Mouse (Mus musculus) urinary bladder, postnatal 25 days (tissue): Measurements from ENCODE around the gene Egr4.

Experiments
- DNase-seq: peaks from one replicate; pipeline ENCODE4 v3.0.0; 2022; ENCODE audit warnings: low spot score

Egr4 gene

GRCm38 (mm10) chr6:85491606-85492005 is 21.8 kb downstream of the Egr4 start:
- no peak for DNase-seq

- no peak for DNase-seq
These were observed 23.1 kb downstream of the Egr4 start for GRCm38 (mm10) chr6:85490252-85490651.

- no peak for DNase-seq
These were observed 23.7 kb downstream of the Egr4 start for GRCm38 (mm10) chr6:85489717-85490116.

- DNase-seq = no peak
These were observed 24.9 kb downstream of the Egr4 start for GRCm38 (mm10) chr6:85488510-85488909.

GRCm38 (mm10) chr6:85485738-85486137 is 27.7 kb downstream of the Egr4 start:
- no peak for DNase-seq

- DNase-seq = no peak
These were observed 29.3 kb downstream of the Egr4 start for GRCm38 (mm10) chr6:85483843-85484721.

GRCm38 (mm10) chr6:85480685-85481084 is 32.7 kb downstream of the Egr4 start:
- no peak for DNase-seq

GRCm38 (mm10) chr6:85479979-85480378 is 33.4 kb downstream of the Egr4 start:
- DNase-seq = no peak

- no peak for DNase-seq
These were observed 35.0 kb downstream of the Egr4 start for GRCm38 (mm10) chr6:85478416-85478815.

GRCm38 (mm10) chr6:85477366-85477917 is 35.9 kb downstream of the Egr4 start:
- DNase-seq = no peak

GRCm38 (mm10) chr6:85475581-85475980 is 37.8 kb downstream of the Egr4 start:
- no peak for DNase-seq

GRCm38 (mm10) chr6:85472542-85472941 is 40.8 kb downstream of the Egr4 start:
- no peak for DNase-seq

GRCm38 (mm10) chr6:85471962-85472361 is 41.4 kb downstream of the Egr4 start:
- no peak for DNase-seq

GRCm38 (mm10) chr6:85469660-85470430 is 43.5 kb downstream of the Egr4 start:
- DNase-seq = no peak

- DNase-seq = no peak
These were observed 48.0 kb downstream of the Egr4 start for GRCm38 (mm10) chr6:85465381-85465780.
